Comparison of ENCODE assay signal across 21 mouse cellular contexts in genomic region chr2:117614772-117615171, GRCm38 (mm10).
A peak's percentile ranks its signal among the peaks of the same experiment; 100 is the strongest.
DNase-seq lines count a peak whose midpoint lies in the region; ATAC-seq and TF ChIP-seq lines count a peak whose summit lies in the region.
"Had no signal": no experiment of that assay in that cellular context is flagged by ENCODE, and none has a peak within 500 bp of the region (broad histone marks: within the 10 kb centered on the region; RNA-seq: fewer than 3 reads in every experiment).

No protein-coding gene starts in this region.

- H3K4me2 ChIP-seq in kidney, postnatal 0 days (ENCODE audit: low read length): no peak overlapping the region
- H3K4me2 ChIP-seq in hindbrain, embryonic 13.5 days: no peak overlapping the region
- no peak overlapping the region for H3K4me2 ChIP-seq in neural tube, embryonic 14.5 days (ENCODE audit: low read depth, low read length)
- H3K4me2 ChIP-seq: heart, embryonic 15.5 days; hindbrain, embryonic 15.5 days; limb, embryonic 13.5 days had no signal

- no peak overlapping the region for H3K9ac ChIP-seq in kidney, postnatal 0 days (ENCODE audit: low read depth, low read length)
- H3K9ac ChIP-seq in hindbrain, embryonic 13.5 days: no peak overlapping the region
- H3K9ac ChIP-seq in neural tube, embryonic 14.5 days (replicated peaks; ENCODE audit: low read depth, low read length): no peak overlapping the region
- H3K9ac ChIP-seq: heart, embryonic 15.5 days; hindbrain, embryonic 15.5 days; limb, embryonic 13.5 days; liver, embryonic 14.5 days had no signal

- no peaks in the 10 kb centered on the region; the same call in 1 of the 2 replicates for H3K4me1 ChIP-seq in kidney, postnatal 0 days (replicated peaks; ENCODE audit: insufficient read depth, low read length)
- peaks cover 9% of the 10 kb centered on the region for H3K4me1 ChIP-seq in hindbrain, embryonic 13.5 days (replicated peaks)
- H3K4me1 ChIP-seq in neural tube, embryonic 14.5 days (ENCODE audit: control insufficient read depth, insufficient read depth, low read length): no peaks in the 10 kb centered on the region
- H3K4me1 ChIP-seq: heart, embryonic 15.5 days; hindbrain, embryonic 15.5 days had no signal

- H3K27ac ChIP-seq in kidney, postnatal 0 days: no peak overlapping the region
- 0 out of 2 replicates have a peak overlapping the region, but pooled peaks have one; percentile 30 for H3K27ac ChIP-seq in hindbrain, embryonic 13.5 days
- no peak overlapping the region for H3K27ac ChIP-seq in neural tube, embryonic 14.5 days (ENCODE audit: low read depth, low read length)
- H3K27ac ChIP-seq: gastrocnemius, adult 2 months; heart, embryonic 15.5 days; hindbrain, embryonic 15.5 days; limb, embryonic 13.5 days; liver, embryonic 14.5 days had no signal

- H3K36me3 ChIP-seq in kidney, postnatal 0 days (ENCODE audit: insufficient read depth, low read length): no peaks in the 10 kb centered on the region
- no peaks in the 10 kb centered on the region for H3K36me3 ChIP-seq in hindbrain, embryonic 13.5 days
- H3K36me3 ChIP-seq in neural tube, embryonic 14.5 days (ENCODE audit: control insufficient read depth, insufficient read depth, low read length): no peaks in the 10 kb centered on the region
- H3K36me3 ChIP-seq: heart, embryonic 15.5 days; hindbrain, embryonic 15.5 days; limb, embryonic 13.5 days had no signal

- H3K9me3 ChIP-seq in kidney, postnatal 0 days (replicated peaks; ENCODE audit: low read length): no peaks in the 10 kb centered on the region
- no peaks in the 10 kb centered on the region for H3K9me3 ChIP-seq in hindbrain, embryonic 13.5 days
- no peaks in the 10 kb centered on the region for H3K9me3 ChIP-seq in neural tube, embryonic 14.5 days (ENCODE audit: control insufficient read depth, low read length)
- H3K9me3 ChIP-seq: heart, embryonic 15.5 days; hindbrain, embryonic 15.5 days; limb, embryonic 13.5 days had no signal

- H3K4me3 ChIP-seq in kidney, postnatal 0 days (replicated peaks; ENCODE audit: low read depth, low read length): no peak overlapping the region
- H3K4me3 ChIP-seq in hindbrain, embryonic 13.5 days: no peak overlapping the region
- H3K4me3 ChIP-seq in neural tube, embryonic 14.5 days (ENCODE audit: low read depth, low read length): no peak overlapping the region
- H3K4me3 ChIP-seq: gastrocnemius, adult 2 months; heart, embryonic 15.5 days; hindbrain, embryonic 15.5 days; limb, embryonic 13.5 days had no signal

- 61% methylated on average over 1 of the region's 1 CpGs for WGBS in kidney, postnatal 0 days
- WGBS in hindbrain, embryonic 13.5 days: 41% methylated on average over 1 of the region's 1 CpGs
- WGBS in neural tube, embryonic 14.5 days: 41% methylated on average over 1 of the region's 1 CpGs

- no peak for ATAC-seq in kidney, postnatal 0 days (replicated peaks; ENCODE audit: low FRiP score, low read depth)
- ATAC-seq in hindbrain, embryonic 13.5 days (ENCODE audit: low FRiP score): no peak
- 0 out of 2 replicates have a peak, but pooled peaks have one; percentile 24 for ATAC-seq in neural tube, embryonic 14.5 days (ENCODE audit: low read depth)
- ATAC-seq in monocyte, adult 5-6 weeks (replicated peaks; ENCODE audit: insufficient number of reproducible peaks, low FRiP score, low TSS enrichment, poor library complexity, severe bottlenecking): no peak
- ATAC-seq: forebrain, embryonic 14.5 days had no signal

- TF ChIP-seq CTCF in kidney, postnatal 0 days (IDR thresholded peaks at IDR 0.05; ENCODE audit: low read depth): no peak

- DNase-seq in kidney, postnatal 0 days (ENCODE audit: low spot score): peak; percentile 15
- no peak for DNase-seq in kidney, postnatal 14 days
- peak; percentile 43 for DNase-seq in embryo, embryonic 11 days
- no peak for DNase-seq in adrenal gland, postnatal 10 days
- DNase-seq in left cerebral cortex, postnatal 14 days (ENCODE audit: low spot score in 2 of 2): no peak
- DNase-seq: adrenal gland, adult 2 months; cerebellum, adult 11-12 months; gastrocnemius, adult 2 months; heart, adult 18-20 months; kidney, adult 11 months; layer of hippocampus, postnatal 36 days; lung, postnatal 10 days; thymus, postnatal 4 days had no signal

- intact Hi-C loops in left cerebral cortex, postnatal 14 days (cut with DNase I): no loop called here

- no peaks in the 10 kb centered on the region for H3K27me3 ChIP-seq in kidney, postnatal 0 days (ENCODE audit: insufficient read depth, low read length)
- no peaks in the 10 kb centered on the region for H3K27me3 ChIP-seq in hindbrain, embryonic 13.5 days
- H3K27me3 ChIP-seq in neural tube, embryonic 14.5 days (ENCODE audit: control insufficient read depth, insufficient read depth, low read length): no peaks in the 10 kb centered on the region
- H3K27me3 ChIP-seq: heart, embryonic 15.5 days; hindbrain, embryonic 15.5 days; limb, embryonic 13.5 days had no signal

Comparison
In these comparisons a context has a peak if more than half of its experiments do, and no peak if none do; other contexts are left out.
1. DNase-seq: peak in kidney, postnatal 0 days (single experiment) and embryo, embryonic 11 days (single experiment); none in kidney, postnatal 14 days (single experiment), adrenal gland, postnatal 10 days (single experiment) and left cerebral cortex, postnatal 14 days (0 of 2).